Comparison of ENCODE assay signal across 15 mouse cellular contexts in the genomic region with DNA sequence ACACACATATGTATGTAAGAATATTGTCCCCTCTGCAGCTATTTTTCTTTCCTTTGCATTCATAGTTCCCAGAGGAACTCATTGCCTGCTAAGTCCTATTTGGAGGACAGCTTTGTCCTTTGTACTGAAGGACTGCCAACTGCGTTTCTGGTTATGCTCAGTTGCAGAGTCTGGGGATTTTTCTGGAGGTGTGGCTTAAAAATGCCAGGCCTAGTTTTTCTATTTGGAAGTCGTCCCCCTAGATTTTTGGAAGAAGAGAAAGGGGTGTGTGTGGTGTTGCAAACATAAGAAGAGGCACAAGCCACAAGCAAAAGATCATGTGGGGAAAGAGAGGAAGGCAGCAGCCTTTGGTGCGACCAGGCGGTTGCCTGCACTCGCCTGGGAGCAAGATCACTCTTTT. TPM values are rescaled to one million over a fixed set of nuclear protein-coding genes. Genes with fewer than 3 reads are reported as not detected.
DNase-seq lines count a peak whose midpoint lies in the region; ATAC-seq lines count a peak whose summit lies in the region.
"Had no signal": no experiment of that assay in that cellular context is flagged by ENCODE, and none has a peak within 500 bp of the region (broad histone marks: within the 10 kb centered on the region; RNA-seq: fewer than 3 reads in every experiment).

No protein-coding gene starts in this region.

- H3K27me3 ChIP-seq in lung, embryonic 15.5 days = no peaks in the 10 kb centered on the region
- no peaks in the 10 kb centered on the region for H3K27me3 ChIP-seq in heart, embryonic 15.5 days
- H3K27me3 ChIP-seq: limb, embryonic 12.5 days; neural tube, embryonic 13.5 days had no signal

- no peak overlapping the region for H3K4me2 ChIP-seq in lung, embryonic 15.5 days
- no peak overlapping the region for H3K4me2 ChIP-seq in heart, embryonic 15.5 days
- H3K4me2 ChIP-seq: limb, embryonic 12.5 days; neural tube, embryonic 13.5 days had no signal

- H3K27ac ChIP-seq in lung, embryonic 15.5 days = 0 out of 2 replicates have a peak overlapping the region, but pooled peaks have one; percentile 4
- H3K27ac ChIP-seq in heart, embryonic 15.5 days = peak overlapping the region; percentile 61
- H3K27ac ChIP-seq: hindbrain, embryonic 10.5 days; limb, embryonic 12.5 days; neural tube, embryonic 13.5 days had no signal

- no peak overlapping the region for H3K9ac ChIP-seq in lung, embryonic 15.5 days
- H3K9ac ChIP-seq in heart, embryonic 15.5 days = no peak overlapping the region
- H3K9ac ChIP-seq: limb, embryonic 12.5 days; neural tube, embryonic 13.5 days had no signal

- no peak for ATAC-seq in lung, embryonic 15.5 days (ENCODE audit: borderline replicate concordance, extremely low read depth, low FRiP score, low TSS enrichment)
- ATAC-seq in heart, embryonic 15.5 days (replicated peaks; ENCODE audit: insufficient number of reproducible peaks, insufficient read depth, low FRiP score, low read depth) = no peak
- ATAC-seq: intestine, embryonic 16.5 days; midbrain, embryonic 16.5 days had no signal

- H3K9me3 ChIP-seq in lung, embryonic 15.5 days = no peaks in the 10 kb centered on the region
- H3K9me3 ChIP-seq in heart, embryonic 15.5 days (replicated peaks) = no peaks in the 10 kb centered on the region
- H3K9me3 ChIP-seq: hindbrain, embryonic 10.5 days; limb, embryonic 12.5 days; neural tube, embryonic 13.5 days had no signal

- DNase-seq in heart, adult 11 months = peak; percentile 92
- no peak for DNase-seq in heart, adult 8-10 months (ENCODE audit: low spot score)
- no peak for DNase-seq in lung, postnatal 14 days
- no peak for DNase-seq in urinary bladder, postnatal 14 days (ENCODE audit: low spot score)
- no peak for DNase-seq in adrenal gland, adult 8-10 months
- DNase-seq: cerebellum, adult 18-20 months; kidney, postnatal 36 days; lung, adult 18-20 months had no signal

- no peaks in the 10 kb centered on the region for H3K36me3 ChIP-seq in lung, embryonic 15.5 days
- H3K36me3 ChIP-seq in heart, embryonic 15.5 days = no peaks in the 10 kb centered on the region
- H3K36me3 ChIP-seq: hindbrain, embryonic 10.5 days; limb, embryonic 12.5 days; neural tube, embryonic 13.5 days had no signal

- H3K4me3 ChIP-seq in lung, embryonic 15.5 days = no peak overlapping the region
- H3K4me3 ChIP-seq in heart, embryonic 15.5 days = no peak overlapping the region
- H3K4me3 ChIP-seq: hindbrain, embryonic 10.5 days; limb, embryonic 12.5 days; neural tube, embryonic 13.5 days had no signal

- 75% methylated on average over 5 of the region's 5 CpGs for WGBS in lung, embryonic 15.5 days
- 57% methylated on average over 5 of the region's 5 CpGs for WGBS in heart, embryonic 15.5 days

- H3K4me1 ChIP-seq in lung, embryonic 15.5 days = peaks cover 29% of the 10 kb centered on the region
- H3K4me1 ChIP-seq in heart, embryonic 15.5 days (replicated peaks) = peaks cover 41% of the 10 kb centered on the region

RNA-seq across cellular contexts. Expression of a gene that starts 6.0 kb away (rescaled TPM):
- 10 to 100 TPM; 18.3 to 28.1 (median 23.4) TPM for total RNA-seq in heart, adult 8-10 months (2022)
- 87.7 and 89.7 TPM in 2 replicates for polyA plus RNA-seq in lung, embryonic 15.5 days (2015; fragmentation: Nextera tagmentation; extraction: Ambion mirVana)
- 35.9 and 38.2 TPM in 2 replicates for polyA plus RNA-seq in heart, embryonic 15.5 days (2015; fragmentation: Nextera tagmentation; extraction: Ambion mirVana)
- total RNA-seq in adrenal gland, adult 8-10 months (2022) = 100 to 1,000 TPM in 3 of 4 experiments, 10 to 100 TPM in 1; 97.1 to 122 (median 103) TPM

RNA-seq across cellular contexts. Expression of a gene that starts 46.1 kb away (rescaled TPM):
- 10 to 100 TPM; 23.1 to 27.9 (median 24.0) TPM for total RNA-seq in heart, adult 8-10 months (2022)
- polyA plus RNA-seq in lung, embryonic 15.5 days (2015; fragmentation: Nextera tagmentation; extraction: Ambion mirVana) = 41.6 and 43.6 TPM in 2 replicates
- 29.8 and 34.6 TPM in 2 replicates for polyA plus RNA-seq in heart, embryonic 15.5 days (2015; fragmentation: Nextera tagmentation; extraction: Ambion mirVana)
- 10 to 100 TPM; 38.1 to 46.5 (median 41.9) TPM for total RNA-seq in adrenal gland, adult 8-10 months (2022)

RNA-seq across cellular contexts. Expression of a gene that starts 46.4 kb away (rescaled TPM):
- total RNA-seq in heart, adult 8-10 months (2022) = 10 to 100 TPM; 36.5 to 41.6 (median 37.9) TPM
- polyA plus RNA-seq in lung, embryonic 15.5 days (2015; fragmentation: Nextera tagmentation; extraction: Ambion mirVana) = 58.0 and 58.9 TPM in 2 replicates
- polyA plus RNA-seq in heart, embryonic 15.5 days (2015; fragmentation: Nextera tagmentation; extraction: Ambion mirVana) = 46.7 and 62.8 TPM in 2 replicates
- total RNA-seq in adrenal gland, adult 8-10 months (2022) = 10 to 100 TPM; 21.2 to 30.7 (median 26.0) TPM
